Mouse (Mus musculus) yolk sac, embryonic 10.5 days (tissue): ENCODE measurements at regions not wholly inside any gene's neighbourhood (a gene's known extent, or its start where the extent isn't known, plus 50 kb on each side); places are given as distances from the start of the nearest gene placed in this dataset.

Source experiments
- DNase-seq: peaks from one replicate; pipeline ENCODE4 v3.0.0-alpha.2; 2017; ENCODE audit warnings: low spot score

DNA sequence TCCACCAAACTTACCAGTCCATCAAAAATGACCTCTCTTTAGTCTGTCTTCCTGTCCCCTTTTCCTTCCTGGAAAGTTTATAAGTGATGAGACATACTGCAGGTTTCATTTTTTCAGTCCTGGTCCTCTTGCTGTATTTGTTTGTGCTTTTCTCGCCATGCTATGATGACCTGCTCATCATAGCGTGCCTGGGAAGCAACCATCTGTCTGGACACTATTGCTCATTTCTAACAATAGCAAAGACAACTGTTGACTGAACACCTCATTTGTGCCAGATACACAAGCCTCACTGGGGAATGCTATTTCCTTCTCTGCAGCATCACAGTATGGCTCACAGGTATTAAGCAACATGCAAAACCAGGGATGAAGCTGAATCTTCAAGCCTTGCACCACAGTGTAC lies 85.2 kb upstream of the Cdkn2b start:
- no peak for DNase-seq

DNA sequence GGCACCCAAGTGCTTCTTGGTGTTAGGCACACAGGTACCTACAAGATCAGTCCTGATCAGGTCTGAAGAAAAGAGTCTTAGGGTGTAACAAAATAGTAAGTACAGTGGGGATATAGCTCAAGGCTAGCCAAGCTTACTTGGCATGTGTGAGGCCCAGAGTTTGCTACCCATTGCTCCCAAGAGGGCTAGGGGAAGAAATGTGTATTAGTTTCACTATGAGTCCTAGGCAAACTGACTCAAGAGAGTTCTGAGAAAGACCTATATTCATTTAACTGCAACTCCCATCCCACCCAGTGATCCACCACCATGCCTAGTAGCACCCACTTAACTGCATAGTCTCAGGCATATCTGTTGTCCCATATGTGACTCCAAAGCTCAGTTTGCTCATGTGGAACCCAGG lies 84.5 kb upstream of the Cdkn2b start:
- no peak for DNase-seq

GRCm38 (mm10) chr4:89393251-89393711 lies 82.4 kb upstream of the Cdkn2b start:
- no peak for DNase-seq

GRCm38 (mm10) chr4:89392791-89393190 lies 82.0 kb upstream of the Cdkn2b start:
- DNase-seq, result no peak

DNA sequence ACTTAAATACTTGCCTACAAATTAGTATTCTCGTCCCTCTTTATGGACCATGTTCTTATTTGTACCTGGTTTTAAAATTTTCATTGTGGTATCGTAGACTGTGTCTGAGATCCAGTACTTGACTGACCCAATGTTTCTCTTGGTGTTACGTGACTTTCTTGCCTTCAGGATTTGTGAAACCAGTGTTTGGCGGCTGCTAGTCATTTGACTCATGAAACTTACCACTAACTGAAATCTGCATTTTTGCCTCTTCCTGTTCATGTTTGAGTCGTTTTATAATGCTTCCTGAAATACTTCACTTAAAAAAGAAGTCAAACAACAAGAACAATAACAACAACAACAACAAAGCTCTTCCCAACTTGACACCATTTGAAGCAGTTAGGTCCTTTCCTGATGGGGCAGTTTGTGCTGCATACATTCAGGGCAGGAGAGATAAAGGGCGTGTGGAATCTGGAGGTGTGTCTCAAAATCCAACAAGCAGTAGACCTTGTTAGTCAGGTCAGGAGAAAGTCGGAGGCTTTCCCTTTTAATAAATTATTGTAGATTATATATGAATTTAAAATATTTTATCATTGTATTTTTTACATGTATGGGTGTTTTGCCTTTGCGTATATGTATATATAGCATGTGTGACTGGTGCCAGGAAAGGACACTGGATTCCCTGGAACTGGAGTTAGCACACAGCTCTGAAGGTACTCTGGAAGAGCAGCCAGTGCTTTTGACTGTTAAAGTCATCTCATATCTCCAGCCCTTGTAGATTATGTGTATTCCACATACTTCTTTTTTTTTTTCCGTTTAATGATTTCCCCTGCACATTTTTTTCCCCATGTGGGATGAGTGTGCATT lies 80.8 kb upstream of the Cdkn2b start:
- DNase-seq, result no peak

DNA sequence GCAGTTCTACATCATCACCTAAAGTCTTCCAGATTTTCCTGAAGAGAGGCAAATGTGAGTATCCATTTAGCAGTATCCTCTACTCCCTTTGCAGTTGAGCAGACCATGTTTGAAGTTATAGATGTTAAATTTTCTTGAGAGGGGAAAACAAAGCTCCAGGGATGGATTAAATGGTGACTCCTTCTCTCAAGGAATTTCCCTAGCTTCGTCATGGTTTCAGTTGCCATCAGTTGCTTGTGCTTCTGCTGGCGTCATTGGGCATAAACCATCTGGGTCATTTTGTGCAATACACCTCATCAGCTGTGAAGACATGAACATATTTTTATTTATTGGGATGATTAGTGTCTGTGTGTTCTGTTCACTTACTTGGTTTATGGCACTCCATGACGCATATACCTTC lies 72.7 kb upstream of the Cdkn2b start:
- no peak for DNase-seq

GRCm38 (mm10) chr4:89382434-89382976 lies 71.7 kb upstream of the Cdkn2b start:
- no peak for DNase-seq

DNA sequence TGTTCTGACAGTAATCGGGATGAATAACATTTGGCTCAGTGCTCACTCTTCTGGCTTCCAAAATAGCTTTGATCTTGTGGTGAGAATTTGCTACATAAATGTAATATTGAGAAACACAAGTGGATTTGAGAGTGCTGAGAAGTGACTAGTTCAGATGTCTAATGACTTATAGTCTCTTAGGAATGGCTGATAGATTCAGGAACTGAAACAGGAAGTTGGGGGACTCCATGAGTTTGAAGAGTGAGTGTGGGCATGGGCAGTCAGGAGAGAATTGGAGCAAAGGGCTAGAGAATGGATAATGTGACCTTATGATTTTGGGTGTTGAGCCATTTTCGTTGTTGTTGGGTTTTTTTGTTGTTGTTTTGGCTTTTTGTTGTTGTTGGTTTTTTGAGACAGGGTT lies 70.9 kb upstream of the Cdkn2b start:
- DNase-seq, result no peak

DNA sequence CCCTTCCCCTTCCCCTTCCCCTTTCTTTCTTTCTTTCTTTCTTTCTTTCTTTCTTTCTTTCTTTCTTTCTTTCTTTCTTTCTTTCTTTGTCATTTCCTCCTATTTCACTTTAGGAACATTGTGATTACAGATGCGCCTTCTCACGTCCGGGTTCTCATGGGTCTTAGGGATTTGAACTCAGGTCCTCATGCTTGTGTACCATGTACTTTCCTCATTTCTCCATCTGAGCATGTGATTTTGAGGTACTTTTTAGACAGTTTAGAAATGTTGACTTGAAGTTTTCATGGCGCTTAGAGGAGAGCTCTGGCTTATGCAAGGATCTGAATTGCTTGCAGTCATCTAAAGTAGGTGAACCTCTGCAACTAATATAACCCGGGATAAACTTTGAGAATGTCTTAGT lies 70.2 kb upstream of the Cdkn2b start:
- no peak for DNase-seq

GRCm38 (mm10) chr4:89380330-89380945 lies 69.6 kb upstream of the Cdkn2b start:
- DNase-seq, result no peak

DNA sequence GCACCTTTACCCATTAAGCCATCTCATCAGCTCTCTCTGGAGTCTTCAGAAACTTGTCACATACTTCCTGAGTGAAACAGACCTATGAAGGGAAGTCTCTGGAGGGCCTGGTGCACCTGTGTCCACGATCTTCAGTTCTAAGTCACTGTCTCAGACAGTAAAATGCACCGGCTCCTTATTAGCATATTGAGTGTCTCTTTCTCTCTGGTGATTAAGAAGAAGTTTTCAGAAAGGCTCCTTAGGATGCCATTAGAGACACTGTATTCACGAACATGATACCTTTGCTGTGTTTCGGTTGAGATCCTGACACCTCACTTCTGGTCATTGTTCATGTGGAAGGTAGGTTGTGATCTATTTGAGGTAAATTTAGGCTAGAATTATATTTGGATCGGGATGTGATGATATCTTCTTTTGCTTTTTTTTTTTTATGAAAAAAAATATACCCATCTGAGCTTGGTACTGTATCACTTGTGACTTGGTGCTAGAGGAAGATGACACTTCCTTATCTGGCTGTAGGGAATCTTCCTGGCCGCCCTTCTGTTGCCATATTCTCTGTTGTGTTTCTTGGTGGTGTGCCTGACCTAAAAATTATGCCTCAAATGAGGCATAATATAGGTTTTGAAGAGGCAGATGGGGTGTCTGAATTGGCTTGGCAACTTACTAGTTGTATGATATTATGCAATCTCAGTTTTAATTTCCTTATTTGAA lies 68.9 kb upstream of the Cdkn2b start:
- no peak for DNase-seq

DNA sequence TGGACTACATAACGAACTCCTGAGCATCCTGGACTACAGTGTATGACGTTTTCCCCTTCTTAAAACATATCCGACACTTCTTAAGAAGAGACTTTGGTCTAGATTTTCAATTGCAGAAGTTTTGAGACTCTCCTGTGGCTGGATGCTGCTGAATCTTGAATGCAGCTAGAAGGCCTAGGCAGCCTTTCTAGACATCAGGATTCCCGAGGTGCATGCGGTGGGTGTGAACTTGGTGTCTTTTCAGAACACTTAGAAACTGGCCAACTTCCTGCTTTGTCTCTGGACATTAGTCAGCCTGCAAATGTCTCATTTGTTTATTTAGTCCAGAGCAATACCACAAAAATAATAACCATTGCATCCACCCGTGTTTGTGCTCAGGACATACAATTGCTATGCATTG lies 61.8 kb upstream of the Cdkn2b start:
- no peak for DNase-seq

GRCm38 (mm10) chr4:89368850-89369524 lies 58.1 kb upstream of the Cdkn2b start:
- no peak for DNase-seq

DNA sequence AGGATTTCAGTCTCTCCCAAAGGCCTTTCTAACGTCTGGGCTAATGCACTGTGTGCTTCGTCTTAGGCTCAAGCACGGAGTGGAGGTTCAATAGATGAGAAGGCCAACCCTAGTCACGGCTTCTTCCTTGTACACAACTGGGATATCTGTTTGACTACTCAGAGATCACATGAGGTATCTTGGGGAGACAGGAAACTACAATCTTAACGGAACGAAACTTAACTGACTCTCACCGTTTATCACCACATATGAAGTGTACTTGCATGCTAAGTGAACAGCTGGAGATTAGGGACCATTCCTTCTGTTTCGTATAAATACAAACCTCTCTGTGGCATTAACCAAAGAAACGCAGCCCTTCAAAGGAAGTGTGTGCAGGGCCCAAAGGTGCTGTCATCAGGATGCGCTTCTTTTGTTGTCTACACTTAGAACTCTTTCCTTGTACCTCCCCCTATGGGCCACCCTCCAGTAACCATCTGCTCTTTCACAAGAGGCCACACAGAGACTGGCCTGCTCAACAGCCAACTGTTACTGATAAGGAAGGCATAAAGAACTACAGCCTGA lies 55.8 kb upstream of the Cdkn2b start:
- no peak for DNase-seq

- DNase-seq, result no peak
Measured at GRCm38 (mm10) chr4:89365875-89366274, 55.0 kb upstream of the Cdkn2b start.

GRCm38 (mm10) chr4:89363150-89363683 lies 52.4 kb upstream of the Cdkn2b start:
- DNase-seq, result no peak

GRCm38 (mm10) chr4:89362650-89363049 lies 51.8 kb upstream of the Cdkn2b start:
- DNase-seq, result no peak

- no peak for DNase-seq
Measured at GRCm38 (mm10) chr4:89361316-89361715, 50.5 kb upstream of the Cdkn2b start.
